Mouse (Mus musculus): Measurements from ENCODE around the gene Olfr410.

DNA sequence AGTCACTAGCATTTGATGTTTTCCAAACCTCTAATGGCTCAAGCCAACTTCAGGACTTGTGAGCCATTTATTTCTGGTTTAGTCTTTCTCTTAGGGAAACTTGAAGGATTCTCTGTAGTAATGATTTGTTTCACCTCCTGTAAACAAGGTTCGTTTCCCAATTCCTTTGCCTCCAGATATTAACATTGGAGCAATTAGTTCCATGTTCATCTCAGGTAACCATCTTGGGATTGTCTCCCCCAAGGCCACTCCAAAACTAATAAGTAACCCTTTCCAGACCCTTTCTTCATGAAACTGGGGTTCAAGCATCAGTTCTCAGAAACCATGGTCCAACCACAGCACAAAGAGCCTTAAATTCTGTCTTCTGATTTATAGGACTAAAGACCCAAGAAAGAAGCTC, 23.9 kb upstream of the Olfr410 start, which contains the start of gene Olfr412:
- no peak for TF ChIP-seq GATA1 (IDR thresholded peaks at IDR 0.05; ENCODE audit: borderline replicate concordance, low read length)
- TF ChIP-seq FLI1 (IDR thresholded peaks at IDR 0.05; ENCODE audit: low read length) = no peak
